Mouse (Mus musculus) ES-Bruce4 (cell line): ENCODE results near the gene Primpol.

Experiments used
- CTCF ChIP-seq: IDR thresholded peaks from one replicate; pipeline ENCODE4 v1.8.1; 2011; ENCODE audit warnings: low read depth, low read length
- POLR2A ChIP-seq: IDR thresholded peaks from one replicate; pipeline ENCODE4 v1.8.1; 2011; ENCODE audit warnings: low read length; ENCODE audit not compliant: insufficient read depth

DNA sequence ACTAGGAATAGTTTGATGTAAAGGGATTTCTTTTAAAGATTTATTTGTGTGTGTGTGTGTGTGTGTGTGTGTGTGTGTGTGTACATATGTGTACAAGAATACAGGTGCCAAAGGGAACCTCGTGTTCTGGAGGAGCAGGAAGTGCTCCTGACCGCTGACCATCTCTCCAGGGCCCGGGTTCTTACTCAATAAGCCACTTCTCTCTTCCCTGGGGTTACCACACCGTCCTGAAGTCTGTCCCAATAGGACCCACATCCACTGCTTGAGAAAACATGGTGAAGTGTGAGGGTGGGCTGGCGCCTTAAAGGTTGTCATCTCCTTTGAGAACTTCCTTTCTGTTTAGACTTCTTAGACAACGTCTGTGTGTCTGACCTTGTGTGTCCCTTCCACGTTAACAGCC lies 83.1 kb downstream of the Primpol start:
- TF ChIP-seq POLR2A (no peak), CTCF (no peak)
